Mouse (Mus musculus): ENCODE measurements around the gene Figla.

The Figla gene

GRCm38 (mm10) chr6:86067145-86067544, 51.2 kb downstream of the Figla start:
- no peak for DNase-seq (ENCODE audit: extremely low read depth, low read depth, low spot score)

GRCm38 (mm10) chr6:86069009-86069408, 53.0 kb downstream of the Figla start:
- no peak for DNase-seq (ENCODE audit: extremely low read depth, low read depth, low spot score)

- no peak for DNase-seq (ENCODE audit: extremely low read depth, low read depth, low spot score)
These were observed 53.9 kb downstream of the Figla start for GRCm38 (mm10) chr6:86069856-86070255.

- DNase-seq (ENCODE audit: extremely low read depth, low read depth, low spot score) = no peak
These were observed 54.3 kb downstream of the Figla start for GRCm38 (mm10) chr6:86070277-86070676.
